Mouse (Mus musculus) layer of hippocampus, postnatal 25 days (tissue): Measurements from ENCODE around the gene Ccdc141. TPM values are rescaled to one million over a fixed set of nuclear protein-coding genes. Genes with fewer than 3 reads are reported as not detected.
A peak's percentile ranks its signal among the peaks of the same experiment; 100 is the strongest.

ENCODE experiments used
- DNase-seq, 2 experiments: peaks; one replicate each; pipeline ENCODE4 v3.0.0; 2022; ENCODE audit warnings: mixed read lengths in 2 of 2, low spot score in 1 of 2; ENCODE audit errors: extremely low spot score in 1 of 2
- total RNA-seq, 2 experiments: library from RNA; stranded (reverse); gene quantifications; 2 replicates each; pipeline ENCODE4 v1.2.3; 2021

Ccdc141 gene
- total RNA-seq, 2 experiments from 2014 or later: 19.9 to 24.4 TPM

DNA sequence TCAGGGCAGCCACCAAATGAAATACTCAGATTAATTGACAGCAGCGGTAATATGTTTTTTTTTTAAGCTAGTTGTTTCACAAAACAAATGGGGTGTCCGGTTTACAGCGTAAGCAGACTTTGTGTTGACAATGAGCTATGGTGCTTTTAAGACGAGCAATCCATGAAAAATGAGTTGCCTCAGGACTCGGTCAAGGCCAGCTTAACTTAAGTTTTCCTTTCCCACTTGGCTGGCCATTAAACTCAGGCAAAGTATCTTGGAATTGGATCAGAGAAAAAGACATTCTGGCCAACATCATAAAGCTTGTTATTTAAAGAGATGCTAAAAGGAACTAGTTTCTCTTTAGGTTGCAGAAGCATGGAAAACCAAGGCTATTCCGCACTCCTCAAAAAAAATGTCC is 26.9 kb downstream of the Ccdc141 start:
- no peak for DNase-seq

DNA sequence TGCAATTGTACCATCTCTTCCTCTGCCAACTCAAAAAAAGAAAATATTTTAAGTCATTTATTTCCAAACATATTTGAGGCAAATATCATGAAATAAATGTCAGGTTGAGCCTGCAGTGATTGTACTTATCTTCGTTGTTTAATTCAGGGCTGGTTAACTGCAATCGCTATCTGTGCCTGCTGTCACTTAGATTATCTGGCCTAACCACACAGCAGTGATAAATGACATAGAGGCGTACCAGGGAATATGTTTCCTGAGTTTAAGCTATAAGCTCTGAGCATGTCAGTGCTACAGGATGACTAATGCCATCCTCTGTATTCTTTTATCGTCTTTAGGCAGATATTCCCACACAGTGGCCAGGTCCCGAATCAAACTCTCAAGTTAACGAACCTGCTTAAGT is 31.6 kb downstream of the Ccdc141 start:
- no peak for DNase-seq

DNA sequence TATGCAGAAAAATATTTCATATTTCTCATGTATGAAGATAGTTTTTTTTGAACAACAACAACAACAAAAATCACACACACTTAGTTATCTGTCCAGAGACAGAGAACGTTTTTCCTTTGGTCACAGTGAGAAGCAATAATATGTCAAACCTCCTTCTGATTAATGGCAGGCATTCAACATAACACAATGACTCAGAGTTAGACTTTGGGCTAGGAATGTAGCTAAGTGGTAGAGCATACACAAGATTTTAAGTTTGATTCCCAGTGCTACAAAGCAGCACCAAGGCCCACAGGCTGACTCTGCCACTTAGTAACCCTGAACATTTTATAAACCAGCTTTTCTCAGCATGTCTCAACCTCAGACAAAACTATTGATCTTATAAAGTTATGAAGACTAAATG is 35.5 kb downstream of the Ccdc141 start:
- DNase-seq: no peak

DNA sequence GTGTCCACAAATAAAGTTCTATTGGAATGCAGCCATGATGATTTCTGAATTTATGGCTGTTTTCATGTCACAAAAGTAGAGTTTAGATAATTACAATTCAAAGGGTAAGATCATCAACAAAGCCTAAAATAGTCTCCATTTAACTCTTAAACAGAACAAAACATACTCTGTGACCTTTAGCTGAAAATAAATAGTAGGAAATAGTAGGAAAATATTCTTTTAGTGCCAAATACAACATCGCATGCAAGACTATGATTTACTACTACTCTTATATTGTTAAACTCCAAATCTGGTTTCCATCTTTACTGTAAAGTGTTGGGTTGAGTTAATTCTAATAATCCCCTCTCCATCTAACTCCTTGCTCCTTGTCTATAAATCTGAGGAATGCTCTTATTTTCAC is 37.0 kb downstream of the Ccdc141 start:
- no peak for DNase-seq

DNA sequence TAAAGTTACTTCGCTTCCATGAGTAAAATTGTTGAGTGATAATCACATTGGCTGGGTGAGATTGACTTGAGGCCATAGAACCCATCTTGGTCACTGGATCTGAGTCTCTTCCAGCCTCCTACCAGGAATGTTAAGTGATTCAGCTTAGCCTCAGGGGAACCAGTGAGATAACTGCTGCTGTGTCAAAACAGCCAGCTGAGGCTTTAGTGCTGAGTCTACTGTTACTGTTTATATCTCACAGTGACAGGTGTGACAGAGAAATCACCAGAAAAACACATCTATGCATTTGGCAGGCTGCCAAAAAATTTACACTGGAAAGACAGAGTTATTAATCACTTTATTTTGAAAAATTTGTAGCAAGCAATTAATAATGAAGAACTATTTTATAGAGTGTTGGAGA is 43.5 kb downstream of the Ccdc141 start:
- no peak for DNase-seq

DNA sequence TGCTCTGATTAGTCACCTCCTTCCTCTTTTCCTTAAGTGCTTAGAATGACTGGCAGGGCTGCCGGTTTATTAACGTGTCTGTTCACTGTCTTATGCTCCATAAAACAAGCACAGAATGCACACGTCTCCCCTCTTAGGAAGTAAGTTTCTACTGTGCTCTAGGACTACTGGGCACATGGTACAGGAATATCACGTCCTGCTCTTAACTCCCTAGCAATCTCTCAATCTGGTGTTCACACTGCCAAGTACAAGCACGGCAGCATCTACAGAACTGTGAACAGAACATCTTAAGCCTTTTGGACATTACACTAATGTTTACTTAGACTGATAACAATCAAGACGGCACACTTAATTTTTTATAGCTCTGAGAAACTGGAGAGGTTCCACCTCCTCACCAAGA is 52.3 kb downstream of the Ccdc141 start:
- no peak for DNase-seq

DNA sequence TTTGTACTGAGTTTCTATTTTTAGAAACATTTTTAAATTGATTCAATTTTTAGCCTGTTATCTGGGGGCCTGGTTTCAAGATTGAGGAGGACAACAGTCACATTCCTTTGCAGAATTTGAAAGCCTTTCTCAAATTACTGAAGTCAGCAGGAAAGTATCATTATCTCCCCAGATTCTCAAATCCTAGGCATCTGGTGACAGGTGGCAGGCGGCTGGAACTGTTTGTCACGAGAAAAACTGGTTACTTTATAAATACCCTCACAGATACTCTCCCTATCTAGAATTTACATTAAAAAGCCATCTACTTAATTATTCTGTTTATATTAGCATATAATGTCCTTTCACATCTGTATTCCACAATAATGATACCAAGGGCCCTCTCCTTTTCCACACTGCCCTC is 56.1 kb downstream of the Ccdc141 start:
- no peak for DNase-seq

DNA sequence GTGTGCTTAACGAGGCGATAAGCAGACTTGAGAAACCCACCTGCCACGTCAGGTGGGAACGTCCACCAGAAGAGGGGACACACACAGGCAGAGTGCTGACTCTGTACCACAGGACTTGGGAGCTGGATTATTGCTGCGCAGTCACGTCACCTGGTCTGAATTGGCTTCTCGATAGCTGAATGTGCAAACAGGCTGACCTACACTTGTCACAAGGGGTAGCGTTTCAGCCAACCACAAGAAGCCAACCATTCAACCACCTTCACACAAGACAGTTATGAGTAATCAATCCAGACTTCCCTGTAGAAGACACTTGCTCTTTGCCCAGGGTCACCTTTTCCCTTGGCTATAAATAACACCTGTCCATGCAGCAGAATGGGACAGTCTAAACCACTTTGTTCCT is 56.6 kb downstream of the Ccdc141 start:
- no peak for DNase-seq

DNA sequence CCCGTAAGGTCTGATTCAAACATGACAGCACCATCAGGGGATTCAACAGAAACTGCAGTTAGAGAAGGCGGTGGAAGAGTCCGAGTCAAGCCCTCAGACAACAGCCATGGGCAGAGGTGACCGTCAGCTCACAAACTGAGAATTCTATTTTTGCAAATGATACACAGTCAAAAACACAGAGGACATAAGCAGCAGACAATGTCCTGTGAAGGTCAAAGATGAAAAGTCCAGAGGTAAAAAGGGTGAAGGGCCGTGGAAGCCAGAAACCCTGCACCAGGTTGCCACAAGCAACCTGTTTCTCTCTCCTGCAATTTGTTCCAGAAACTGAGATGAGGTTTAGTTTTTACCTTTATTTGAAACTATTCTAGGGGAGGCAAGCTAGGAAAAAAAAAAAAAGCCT is 57.4 kb downstream of the Ccdc141 start:
- DNase-seq: no peak

DNA sequence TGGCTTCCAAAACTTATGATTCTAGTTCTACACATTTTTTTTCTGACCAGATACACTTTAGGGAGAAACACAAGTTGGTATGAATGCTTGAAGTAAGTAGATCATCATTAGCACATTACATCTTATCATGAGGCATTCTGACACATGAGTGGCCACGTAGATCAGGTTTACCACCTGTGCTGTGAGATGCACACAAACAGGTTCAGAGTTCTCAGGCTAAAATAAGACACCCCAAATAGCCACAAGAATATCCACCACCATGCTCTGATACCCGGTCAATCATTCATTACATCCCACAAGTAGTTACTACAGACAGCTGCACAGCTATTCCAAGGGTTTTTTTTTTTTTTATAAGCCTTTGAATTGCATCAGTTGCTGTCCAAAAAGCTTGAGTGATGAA is 59.3 kb downstream of the Ccdc141 start:
- no peak for DNase-seq

DNA sequence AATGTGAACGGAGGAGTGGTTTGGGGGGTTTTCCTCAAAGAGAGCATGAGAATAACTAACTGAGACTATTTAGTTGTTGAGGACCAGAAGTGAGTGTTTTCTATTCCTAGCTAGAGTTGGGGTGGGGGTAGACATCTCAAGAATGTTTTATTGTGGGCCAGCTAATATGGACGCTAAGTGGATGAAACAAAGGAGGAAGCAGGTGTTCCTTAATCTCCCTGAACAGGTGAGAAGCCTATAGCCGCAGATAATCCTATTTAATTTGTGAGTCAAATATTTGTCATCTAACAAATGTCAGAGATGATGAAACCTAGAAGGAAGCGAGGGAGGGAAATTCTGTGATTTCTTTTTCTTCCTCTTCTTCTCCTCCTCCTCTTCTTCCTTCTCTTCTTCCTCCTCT is 60.1 kb downstream of the Ccdc141 start:
- no peak for DNase-seq

DNA sequence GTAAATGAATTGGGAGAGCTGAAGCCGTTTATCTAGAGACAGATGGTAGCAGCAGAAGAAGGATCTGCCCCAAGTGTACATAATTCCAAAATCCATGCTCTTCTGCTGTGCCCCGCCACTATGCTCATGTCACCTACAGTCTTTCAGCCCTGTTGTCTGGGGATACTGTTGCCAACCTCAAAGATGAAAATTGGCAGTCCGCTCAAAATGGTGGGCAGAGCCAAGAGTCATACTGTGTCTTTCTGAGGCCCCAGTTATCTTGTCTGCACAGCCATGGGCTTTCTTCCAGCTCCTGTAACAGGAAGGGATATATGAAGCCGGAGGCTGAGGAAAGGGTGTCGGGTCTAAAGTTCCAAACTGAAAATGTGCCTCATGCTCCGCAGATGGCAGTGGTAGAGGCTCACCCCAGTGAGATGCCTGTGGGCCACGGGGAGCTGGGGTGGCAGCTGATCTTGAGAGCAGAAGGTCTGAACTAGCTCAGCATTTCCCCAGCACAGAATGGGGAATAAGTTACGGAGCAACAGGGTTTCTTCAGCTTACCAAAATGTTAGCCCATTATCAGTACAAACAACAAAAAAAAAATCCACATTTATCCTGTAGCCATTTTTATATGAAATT is 60.8 kb downstream of the Ccdc141 start:
- peak; percentile 7 to 18 for DNase-seq

DNA sequence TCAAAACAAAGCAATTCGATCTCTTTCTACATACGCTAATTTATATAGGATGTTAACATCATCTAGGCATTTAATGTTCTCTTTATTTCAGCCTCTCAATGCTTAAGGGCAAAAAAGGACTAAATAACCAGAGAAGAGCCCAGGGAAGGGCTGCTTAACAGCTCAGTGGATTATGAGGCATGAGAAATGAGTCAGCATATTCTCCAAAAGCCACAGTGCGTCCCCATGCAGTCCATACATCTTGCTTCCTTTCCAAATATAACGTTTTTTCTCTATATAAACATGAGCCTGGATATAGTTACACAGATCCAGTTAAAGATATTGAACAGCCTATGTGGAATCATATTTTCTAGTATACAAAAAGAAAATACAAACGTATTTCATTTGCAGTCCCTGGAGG is 61.9 kb downstream of the Ccdc141 start:
- DNase-seq: no peak

DNA sequence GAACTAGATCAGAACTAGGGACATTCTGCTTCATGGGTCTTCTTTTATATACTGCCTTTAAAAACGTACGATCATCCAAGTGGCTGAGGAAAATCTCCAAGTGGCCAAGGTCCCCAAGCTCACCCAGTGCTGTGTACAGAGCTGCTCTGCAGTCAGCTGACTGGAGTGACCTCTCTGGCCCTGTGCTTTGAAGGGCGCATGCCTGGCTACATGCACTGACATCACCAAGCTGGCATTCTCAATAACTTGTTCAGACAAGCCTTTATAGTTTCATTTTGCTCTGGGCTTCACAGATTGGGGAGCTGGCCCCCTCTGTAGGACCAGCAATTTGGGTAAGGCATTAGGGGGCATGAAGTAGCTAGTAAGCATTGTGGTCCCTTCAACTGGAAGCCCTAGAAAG is 64.3 kb downstream of the Ccdc141 start:
- DNase-seq: no peak

DNA sequence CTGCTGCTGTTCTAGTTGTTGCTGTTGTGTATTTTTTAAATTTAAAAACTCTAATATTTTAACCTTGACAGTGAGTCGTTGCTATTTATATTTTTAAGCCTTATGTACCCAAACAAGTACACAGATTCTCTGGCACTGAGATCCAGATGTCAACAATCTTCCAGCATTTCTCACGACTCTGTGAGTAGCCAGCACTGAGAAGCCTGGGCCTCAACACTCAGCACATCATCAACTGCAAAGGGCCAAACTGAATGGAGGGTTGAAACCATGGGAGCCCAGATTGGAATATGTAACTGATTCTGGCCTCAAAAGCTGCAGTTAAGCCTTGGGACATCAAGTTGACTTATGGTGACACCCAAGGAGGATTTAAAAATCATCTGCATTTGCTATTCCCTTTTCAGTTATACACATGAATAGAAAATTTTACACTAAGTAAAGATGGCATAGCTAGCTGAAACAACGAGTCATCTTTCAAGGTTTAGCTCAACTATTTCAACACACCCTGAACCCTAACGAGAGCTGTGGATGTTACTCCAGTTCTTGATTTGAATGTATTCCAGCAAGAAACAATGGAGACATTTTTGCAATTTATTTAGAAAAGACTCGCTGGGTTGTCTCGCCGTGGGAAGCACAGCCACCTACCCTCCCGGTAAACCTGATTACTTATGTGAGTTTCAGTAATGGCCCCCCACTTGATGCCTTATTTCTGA is 65.3 kb downstream of the Ccdc141 start:
- no peak for DNase-seq

DNA sequence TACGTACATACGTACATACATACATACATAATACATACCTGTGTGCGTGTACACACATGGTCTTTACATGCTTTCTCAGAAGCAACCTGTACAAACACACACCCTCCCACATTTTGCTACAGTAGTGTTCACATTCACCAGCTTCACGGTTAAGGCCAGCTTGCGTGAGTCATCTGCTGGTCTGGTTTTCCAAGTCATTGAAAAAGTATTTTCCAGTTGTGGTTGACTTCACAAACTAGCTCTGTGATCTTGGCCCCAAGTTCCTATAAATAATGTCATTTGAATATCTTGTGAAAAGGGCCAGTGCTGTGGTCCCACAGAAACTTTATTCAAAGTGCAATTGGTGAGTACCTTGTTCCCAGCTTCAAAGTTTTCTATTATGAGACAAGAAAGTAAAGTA is 67.9 kb downstream of the Ccdc141 start:
- DNase-seq: no peak

DNA sequence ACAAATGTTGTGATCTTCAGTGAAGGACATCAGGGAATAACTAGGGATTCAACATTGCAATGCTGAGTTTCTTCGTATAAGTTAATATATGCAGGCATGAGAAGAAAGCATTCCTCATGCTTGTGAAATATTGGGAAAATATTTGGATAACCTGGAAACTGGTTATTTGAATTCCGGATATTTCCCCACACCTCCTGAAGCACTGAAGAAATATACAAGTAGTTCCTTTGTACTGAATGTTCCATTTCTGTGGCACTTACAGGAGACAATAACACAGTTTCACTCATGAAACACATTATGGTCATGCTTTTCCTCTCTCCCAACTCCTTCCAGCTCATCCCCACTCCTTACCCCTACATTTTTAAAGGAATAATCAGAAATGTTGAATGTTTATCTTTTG is 70.6 kb downstream of the Ccdc141 start:
- no peak for DNase-seq

DNA sequence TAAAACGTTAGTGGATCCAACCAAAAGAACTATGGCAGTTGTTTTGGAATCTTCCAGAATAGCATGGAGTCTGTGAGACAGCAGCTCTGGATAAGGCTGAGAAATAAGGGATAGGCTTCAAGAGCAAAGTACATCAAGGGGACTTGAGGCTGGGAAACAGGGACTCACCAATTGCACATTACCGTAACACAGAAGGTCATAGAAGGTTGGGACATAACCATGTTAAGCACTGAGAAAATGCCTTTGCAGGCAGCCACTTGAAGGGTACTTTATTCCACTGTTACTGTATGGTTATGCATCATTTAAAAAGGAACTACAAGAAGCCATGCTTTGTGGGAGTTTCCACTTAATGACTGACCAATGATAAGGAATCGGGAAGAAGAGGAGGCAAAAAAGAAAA is 71.7 kb downstream of the Ccdc141 start:
- DNase-seq: no peak

DNA sequence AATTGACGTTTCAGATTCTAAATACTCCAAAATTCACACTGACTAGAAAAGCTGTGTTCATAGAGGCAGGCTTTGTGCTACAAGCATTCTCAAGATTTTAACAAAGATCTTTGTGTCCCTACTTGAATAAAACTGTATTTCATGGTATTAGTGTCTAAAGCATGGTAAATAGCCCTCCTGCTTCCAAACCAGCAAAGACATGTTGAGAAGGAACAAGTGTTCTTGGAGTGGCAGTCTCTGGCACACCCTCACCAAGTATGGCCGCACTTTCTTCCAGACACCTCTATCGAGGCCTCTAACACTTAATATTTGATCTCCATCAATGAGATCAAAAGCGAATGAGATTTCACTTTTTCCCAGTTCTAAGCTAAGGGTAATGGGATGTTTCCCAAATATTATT is 78.7 kb downstream of the Ccdc141 start:
- no peak for DNase-seq

DNA sequence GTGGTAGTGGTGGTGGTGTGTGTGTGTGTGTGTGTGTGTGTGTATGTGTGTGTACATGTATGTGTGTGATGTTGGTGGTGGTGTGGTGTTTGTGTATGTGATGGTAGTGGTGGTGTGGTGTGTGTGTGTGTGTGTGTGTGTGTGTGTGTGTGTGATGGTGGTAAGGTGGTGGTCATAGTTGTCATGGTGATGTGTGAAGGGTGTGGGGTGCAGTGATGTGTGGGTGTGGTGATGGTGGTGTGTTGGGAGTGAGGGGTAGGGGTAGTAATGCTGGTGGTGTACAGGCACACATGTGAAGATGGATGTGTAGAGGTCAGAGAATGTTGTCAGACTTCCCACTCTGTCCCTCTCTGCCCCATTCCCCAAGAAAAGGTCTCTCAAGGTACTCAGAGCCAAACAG is 85.1 kb downstream of the Ccdc141 start:
- DNase-seq: no peak

DNA sequence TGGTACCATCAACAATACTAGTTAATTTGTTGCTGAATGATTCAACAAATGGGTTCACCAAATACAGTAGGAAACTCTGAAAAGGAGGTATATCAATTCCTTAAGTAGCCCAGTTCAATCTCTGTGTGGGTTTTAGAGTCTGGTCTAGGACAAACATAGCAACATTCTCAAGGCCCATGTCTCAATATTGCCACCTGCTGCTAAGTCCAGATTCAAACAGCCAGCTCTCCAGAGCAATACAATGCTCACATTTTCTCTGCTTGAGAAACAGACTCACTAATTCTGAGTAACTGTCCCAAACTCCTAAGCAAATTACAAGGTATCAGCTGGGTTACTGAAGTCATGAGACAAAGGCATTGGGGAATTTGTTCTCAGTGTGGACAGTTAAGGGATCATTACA is 85.8 kb downstream of the Ccdc141 start:
- no peak for DNase-seq

DNA sequence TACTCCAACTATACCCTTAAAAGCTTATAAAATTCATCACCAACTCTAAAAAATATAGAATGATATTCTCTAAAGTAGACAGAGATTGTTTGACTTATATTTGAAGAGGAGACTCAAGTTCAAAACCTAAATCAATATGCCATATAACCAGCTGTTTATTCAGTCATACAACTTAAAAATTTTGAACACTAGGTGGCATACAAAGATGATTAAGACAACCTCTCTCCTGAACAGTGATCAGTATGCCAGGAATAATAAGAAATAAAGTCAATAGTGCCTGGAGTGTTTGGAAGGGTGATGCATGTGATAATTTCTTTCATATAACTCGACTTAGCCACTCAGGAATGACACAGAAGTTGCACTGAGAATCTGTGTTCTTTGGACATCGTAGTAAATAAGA is 89.3 kb downstream of the Ccdc141 start:
- no peak for DNase-seq

DNA sequence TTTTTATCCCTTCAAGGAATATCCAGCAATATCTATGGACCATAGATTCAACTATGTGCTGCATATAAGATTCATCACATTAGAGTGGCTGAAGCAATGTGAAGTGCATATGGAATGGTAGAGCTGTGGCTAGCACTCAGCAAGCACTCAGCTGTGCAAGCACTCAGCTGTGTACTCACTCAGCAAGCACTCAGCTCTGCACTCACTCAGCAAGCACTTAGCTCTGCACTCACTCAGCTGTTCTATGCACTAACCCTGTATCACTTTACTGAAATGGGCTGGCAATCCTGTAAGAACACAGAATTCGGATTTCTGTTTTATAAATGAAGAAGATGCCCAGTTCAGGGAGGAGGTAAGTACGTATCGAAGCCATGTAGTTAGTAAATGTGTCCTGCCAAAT is 89.8 kb downstream of the Ccdc141 start:
- no peak for DNase-seq
